Mouse (Mus musculus): Measurements from ENCODE around the gene Rnf31. TPM values are rescaled to one million over a fixed set of nuclear protein-coding genes. Genes with fewer than 3 reads are reported as not detected.
A peak's percentile ranks its signal among the peaks of the same experiment; 100 is the strongest.

The Rnf31 gene
- polyA plus RNA-seq, 1 experiment from 2014 or later = 23.2 TPM

GRCm38 (mm10) chr14:55614565-55615178 lies 23.2 kb downstream of the Rnf31 start:
- Histone ChIP-seq H3K27me3 (no peaks in the 10 kb centered on the region; the same call in 1 of the 2 replicates), H3K9ac (no peak overlapping the region), H3K4me2 (replicated peaks) (no peak overlapping the region), H3K9me3 (no peaks in the 10 kb centered on the region), H3K4me1 (peaks cover 6% of the 10 kb centered on the region; the same call in 1 of the 2 replicates), H3K27ac (no peak overlapping the region), H3K36me3 (peaks cover 5% of the 10 kb centered on the region; the same call in 1 of the 2 replicates), H3K4me3 (no peak overlapping the region)
- WGBS = 83% methylated on average over 7 of the region's 7 CpGs
- ATAC-seq (ENCODE audit: low FRiP score, low read depth) = no peak

DNA sequence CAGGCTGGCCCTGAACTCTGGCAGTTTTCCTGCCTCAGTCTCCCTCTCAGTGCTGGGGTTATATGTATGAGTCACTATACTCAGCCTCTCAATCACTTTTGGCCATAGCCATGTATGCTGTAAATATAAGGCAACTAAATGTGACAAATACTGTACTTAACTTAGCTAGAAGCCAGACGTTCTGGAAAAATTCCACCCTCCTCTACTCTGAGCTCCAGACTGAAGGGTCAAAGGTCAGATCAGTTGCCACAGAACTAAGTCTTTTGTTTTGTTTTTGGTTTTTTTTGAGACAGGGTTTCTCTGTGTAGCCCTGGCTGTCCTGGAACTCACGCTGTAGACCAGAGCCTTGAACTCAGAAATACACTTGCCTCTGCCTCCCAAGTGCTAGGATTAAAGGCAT lies 24.4 kb downstream of the Rnf31 start:
- no peak for ATAC-seq (ENCODE audit: low FRiP score, low read depth)
- no peaks in the 10 kb centered on the region; the same call in 1 of the 2 replicates for H3K27me3 ChIP-seq
- no peaks in the 10 kb centered on the region for H3K36me3 ChIP-seq
- H3K4me2 ChIP-seq (replicated peaks) = no peak overlapping the region
- WGBS = 49% methylated on average over 2 of the region's 2 CpGs
- H3K4me3 ChIP-seq = no peak overlapping the region
- no peak overlapping the region for H3K9ac ChIP-seq
- H3K27ac ChIP-seq = no peak overlapping the region
- no peaks in the 10 kb centered on the region for H3K9me3 ChIP-seq
- peaks cover 6% of the 10 kb centered on the region; the same call in 1 of the 2 replicates for H3K4me1 ChIP-seq

DNA sequence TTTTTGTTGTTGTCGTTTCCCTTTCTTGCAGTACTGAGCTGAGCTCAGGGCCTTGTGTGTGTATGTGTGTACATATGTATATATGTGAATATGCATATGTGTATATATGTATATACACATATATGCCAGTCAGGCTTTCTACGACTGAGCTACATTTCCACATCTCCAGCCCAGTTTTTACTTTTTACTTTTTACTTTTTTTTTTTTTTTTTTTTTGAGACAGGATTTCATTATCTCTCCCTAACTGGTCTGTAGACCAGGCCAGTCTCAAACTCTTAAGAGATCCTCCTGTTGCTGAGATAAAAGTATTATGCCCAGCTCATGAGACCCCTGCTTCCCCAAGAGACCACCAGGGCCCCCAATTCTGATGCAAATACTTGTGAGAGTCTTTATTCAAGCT lies 25.3 kb downstream of the Rnf31 start:
- Histone ChIP-seq H3K4me2 (replicated peaks) (no peak overlapping the region), H3K9me3 (no peaks in the 10 kb centered on the region), H3K36me3 (no peaks in the 10 kb centered on the region), H3K4me1 (peaks cover 6% of the 10 kb centered on the region; the same call in 1 of the 2 replicates), H3K9ac (no peak overlapping the region), H3K4me3 (no peak overlapping the region), H3K27ac (no peak overlapping the region), H3K27me3 (no peaks in the 10 kb centered on the region; the same call in 1 of the 2 replicates)
- WGBS = 82% methylated on average over 2 of the region's 2 CpGs
- no peak for ATAC-seq (ENCODE audit: low FRiP score, low read depth)

GRCm38 (mm10) chr14:55617822-55618221 lies 26.3 kb downstream of the Rnf31 start, which contains the start of gene Rec8:
Rec8 (plus strand) TSS chr14:55618037.
- no peak within 1 kb of the TSS for H3K27ac ChIP-seq
- H3K4me3 ChIP-seq = peak within 1 kb of the TSS; percentile 34
- H3K4me1 ChIP-seq = peaks cover 6% of the 10 kb centered on the region; the same call in 1 of the 2 replicates
- H3K9me3 ChIP-seq = no peaks in the 10 kb centered on the region
- no peaks in the 10 kb centered on the region; the same call in 1 of the 2 replicates for H3K27me3 ChIP-seq
- H3K4me2 ChIP-seq (replicated peaks) = peak within 1 kb of the TSS; percentile 58
- WGBS = 16% methylated on average over 21 of the region's 21 CpGs
- peak within 1 kb of the TSS; percentile 43 for H3K9ac ChIP-seq
- ATAC-seq (ENCODE audit: low FRiP score, low read depth) = peak; percentile 79
- H3K36me3 ChIP-seq = 0 out of 2 replicates have a peak, but pooled peaks cover 3% of the 10 kb centered on the region

- Histone ChIP-seq H3K9ac (peak overlapping the region; percentile 43), H3K4me2 (replicated peaks) (peak overlapping the region; percentile 58), H3K27me3 (no peaks in the 10 kb centered on the region; the same call in 1 of the 2 replicates), H3K36me3 (peaks cover 7% of the 10 kb centered on the region), H3K9me3 (no peaks in the 10 kb centered on the region), H3K4me1 (peaks cover 6% of the 10 kb centered on the region; the same call in 1 of the 2 replicates), H3K4me3 (peak overlapping the region; percentile 34), H3K27ac (no peak overlapping the region)
- no peak for ATAC-seq (ENCODE audit: low FRiP score, low read depth)
- WGBS = 49% methylated on average over 22 of the region's 22 CpGs
Measured at GRCm38 (mm10) chr14:55618486-55619195, 27.1 kb downstream of the Rnf31 start.

DNA sequence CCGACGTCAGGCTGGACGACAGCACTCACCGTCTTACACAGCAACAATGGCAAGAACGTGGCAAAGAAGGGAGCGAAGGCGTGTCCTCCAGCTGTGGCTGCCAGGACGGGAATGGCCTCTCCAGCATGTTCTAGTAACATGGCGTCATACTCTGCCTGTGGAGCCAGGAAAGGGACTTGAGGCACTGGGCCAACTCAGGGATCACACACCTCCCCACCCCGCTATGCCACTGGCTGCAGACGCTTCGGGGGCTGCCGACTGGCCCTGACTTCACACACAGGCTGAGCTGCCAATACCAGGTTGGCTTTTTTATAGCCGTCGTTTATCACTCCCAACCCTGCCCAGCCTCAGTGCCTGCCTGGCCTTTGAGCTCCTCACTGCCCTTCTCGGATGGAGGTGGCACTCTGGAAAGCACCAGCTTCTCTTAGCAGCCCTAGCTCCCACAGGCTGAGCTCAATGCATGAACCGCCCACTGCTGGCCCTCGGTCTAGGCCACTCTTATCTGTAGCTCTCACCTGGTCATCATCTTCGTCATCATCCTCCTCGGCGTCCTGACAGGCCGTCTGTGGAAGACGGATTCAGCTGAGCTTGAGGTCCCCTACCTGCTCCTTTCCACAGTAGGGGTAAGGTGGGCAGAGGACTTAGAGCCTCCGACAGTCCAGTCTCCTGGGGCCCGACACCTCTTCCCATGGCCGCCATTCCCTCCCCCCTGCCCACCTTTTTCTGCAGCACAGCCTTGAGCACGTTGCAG lies 36.7 kb downstream of the Rnf31 start:
- WGBS = 74% methylated on average over 27 of the region's 27 CpGs
- Histone ChIP-seq H3K36me3 (peaks cover 98% of the 10 kb centered on the region), H3K27me3 (no peaks in the 10 kb centered on the region), H3K27ac (no peak overlapping the region), H3K4me1 (no peaks in the 10 kb centered on the region), H3K4me2 (replicated peaks) (no peak overlapping the region), H3K4me3 (no peak overlapping the region), H3K9me3 (no peaks in the 10 kb centered on the region), H3K9ac (no peak overlapping the region)
- no peak for ATAC-seq (ENCODE audit: low FRiP score, low read depth)

- Histone ChIP-seq H3K9ac (no peak overlapping the region), H3K9me3 (no peaks in the 10 kb centered on the region), H3K4me3 (no peak overlapping the region), H3K27me3 (no peaks in the 10 kb centered on the region), H3K4me2 (replicated peaks) (no peak overlapping the region), H3K27ac (no peak overlapping the region), H3K4me1 (peaks cover 5% of the 10 kb centered on the region), H3K36me3 (peaks cover 99% of the 10 kb centered on the region)
- 47% methylated on average over 5 of the region's 5 CpGs for WGBS
- no peak for ATAC-seq (ENCODE audit: low FRiP score, low read depth)
Measured at GRCm38 (mm10) chr14:55629312-55629711, 37.8 kb downstream of the Rnf31 start.

DNA sequence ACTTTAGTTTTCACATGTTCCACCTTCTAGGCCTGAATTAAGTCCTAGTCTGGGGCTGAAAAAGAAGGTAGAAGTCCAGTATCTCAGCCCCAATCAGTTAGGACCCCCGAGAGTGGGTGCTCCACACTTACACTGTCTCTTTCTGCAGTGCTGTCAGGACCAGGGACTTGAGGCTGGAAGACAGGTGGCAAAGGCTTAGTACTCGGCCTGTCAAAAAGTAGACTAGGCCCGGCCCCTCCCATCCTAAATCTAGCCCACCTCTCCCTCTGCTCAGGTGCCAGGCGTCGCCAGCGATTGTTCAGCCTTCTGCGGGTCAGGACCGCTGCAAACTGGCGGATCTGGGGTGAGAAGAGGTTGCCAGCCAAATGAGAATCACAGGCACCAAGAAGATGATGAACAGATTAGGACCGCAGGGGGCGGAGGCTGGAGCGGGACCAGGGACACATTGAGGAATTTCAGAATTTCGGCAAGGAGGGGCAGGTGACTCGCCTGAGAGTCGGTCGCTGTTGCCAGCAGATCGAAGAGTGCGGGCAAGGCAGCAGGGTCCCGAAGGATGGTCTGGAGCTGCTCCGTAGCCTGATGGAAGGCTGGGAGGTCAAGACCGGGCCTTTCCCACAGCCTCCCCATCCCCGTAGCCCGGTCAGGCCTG lies 43.5 kb downstream of the Rnf31 start:
- 2% methylated on average over 23 of the region's 23 CpGs for WGBS
- peak overlapping the region; percentile 76 for H3K4me3 ChIP-seq
- peak overlapping the region; percentile 77 for H3K27ac ChIP-seq
- peak overlapping the region; percentile 84 for H3K9ac ChIP-seq
- no peaks in the 10 kb centered on the region for H3K9me3 ChIP-seq
- H3K4me2 ChIP-seq (replicated peaks) = peak overlapping the region; percentile 92
- peak; percentile 48 for ATAC-seq (ENCODE audit: low FRiP score, low read depth)
- H3K27me3 ChIP-seq = no peaks in the 10 kb centered on the region
- peaks cover 17% of the 10 kb centered on the region for H3K4me1 ChIP-seq
- H3K36me3 ChIP-seq = peaks cover 81% of the 10 kb centered on the region

DNA sequence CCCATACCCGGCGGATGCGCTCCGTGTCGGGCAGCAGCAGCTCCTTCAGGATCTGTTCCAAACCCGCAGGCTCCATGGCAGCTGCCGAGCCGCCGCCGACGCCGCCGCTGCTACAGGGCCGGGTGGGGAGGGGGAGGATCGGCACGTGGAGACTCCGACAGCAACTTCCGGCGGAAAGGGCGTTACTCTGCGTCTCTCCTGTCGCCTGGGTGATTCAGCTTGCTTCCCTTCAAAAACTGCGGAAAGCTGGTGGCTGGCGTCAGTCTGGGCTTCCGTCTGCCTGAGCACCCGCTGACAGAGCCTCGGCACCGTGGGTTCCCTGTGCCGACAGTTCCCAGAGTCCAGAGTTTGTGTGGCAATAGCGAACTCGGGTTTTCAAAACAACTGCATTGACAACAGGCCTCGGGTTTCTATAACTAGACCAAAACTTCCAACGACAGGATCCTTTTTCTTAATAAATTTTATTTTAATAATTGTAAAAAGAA lies 44.1 kb downstream of the Rnf31 start, which contains the start of gene Ipo4:
Ipo4 (minus strand) TSS at position 435 of the 485 bp plus-strand sequence.
- Histone ChIP-seq H3K27ac (peak within 1 kb of the TSS; percentile 77), H3K9ac (peak within 1 kb of the TSS; percentile 84), H3K36me3 (peaks cover 81% of the 10 kb centered on the region), H3K27me3 (no peaks in the 10 kb centered on the region), H3K4me1 (peaks cover 17% of the 10 kb centered on the region), H3K4me2 (replicated peaks) (peak within 1 kb of the TSS; percentile 92), H3K4me3 (peak within 1 kb of the TSS; percentile 76), H3K9me3 (no peaks in the 10 kb centered on the region)
- peak; percentile 91 for ATAC-seq (ENCODE audit: low FRiP score, low read depth)
- WGBS = 1% methylated on average over 33 of the region's 33 CpGs

DNA sequence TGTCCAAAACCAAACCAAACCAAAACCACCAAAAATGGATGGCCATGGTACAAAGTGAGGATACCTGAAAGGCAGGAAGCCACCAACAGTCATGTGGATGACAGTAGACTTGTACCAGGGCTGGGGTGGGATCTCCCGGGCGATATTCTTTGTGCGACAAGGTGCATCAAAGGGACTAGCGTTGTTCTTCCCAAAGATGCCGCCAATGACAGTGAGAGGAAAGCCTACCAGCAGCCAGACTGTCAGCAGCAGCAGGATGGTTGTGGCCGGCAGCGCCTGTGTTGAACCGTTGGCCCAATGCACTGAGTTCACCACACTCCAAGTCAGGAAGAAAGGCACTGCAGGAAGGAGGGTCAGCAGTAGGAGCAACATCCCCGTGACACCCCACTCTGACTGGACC lies 46.3 kb downstream of the Rnf31 start, which contains the start of gene Gm49378:
Gm49378 (minus strand) TSS at position 101 of the 400 bp plus-strand sequence.
- H3K4me1 ChIP-seq = peaks cover 33% of the 10 kb centered on the region
- no peaks in the 10 kb centered on the region for H3K9me3 ChIP-seq
- no peak within 1 kb of the TSS for H3K4me2 ChIP-seq (replicated peaks)
- H3K27me3 ChIP-seq = no peaks in the 10 kb centered on the region
- H3K9ac ChIP-seq = no peak within 1 kb of the TSS
- no peak within 1 kb of the TSS for H3K27ac ChIP-seq
- 93% methylated on average over 9 of the region's 9 CpGs for WGBS
- H3K4me3 ChIP-seq = no peak within 1 kb of the TSS
- no peak for ATAC-seq (ENCODE audit: low FRiP score, low read depth)
- peaks cover 72% of the 10 kb centered on the region for H3K36me3 ChIP-seq

DNA sequence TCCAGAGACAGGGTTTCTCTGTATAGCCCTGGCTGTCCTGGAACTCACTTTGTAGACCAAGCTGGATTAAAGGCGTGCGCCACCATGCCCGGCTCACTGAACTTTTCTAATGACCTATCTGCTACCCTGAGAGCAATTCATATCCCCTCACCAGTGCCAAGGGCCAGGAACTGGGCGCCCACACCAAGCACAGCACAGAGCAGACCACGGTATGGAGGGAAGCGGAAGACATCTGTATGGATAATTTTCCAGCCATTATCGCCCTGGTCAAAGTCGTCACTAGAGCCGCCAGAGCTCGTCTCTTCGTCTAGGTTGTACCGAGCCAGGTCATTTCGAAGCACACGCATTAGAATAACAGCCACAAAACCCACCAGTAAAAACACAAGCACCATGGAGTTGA lies 49.3 kb downstream of the Rnf31 start:
- Histone ChIP-seq H3K9me3 (no peaks in the 10 kb centered on the region), H3K4me3 (no peak overlapping the region), H3K27ac (no peak overlapping the region), H3K4me2 (replicated peaks) (no peak overlapping the region), H3K9ac (0 out of 2 replicates have a peak overlapping the region, but pooled peaks have one; percentile 21), H3K4me1 (peaks cover 33% of the 10 kb centered on the region), H3K36me3 (peaks cover 58% of the 10 kb centered on the region), H3K27me3 (no peaks in the 10 kb centered on the region)
- WGBS = 96% methylated on average over 14 of the region's 14 CpGs
- no peak for ATAC-seq (ENCODE audit: low FRiP score, low read depth)

Measured in limb, embryonic 13.5 days (tissue).